Mouse (Mus musculus) CH12.LX (cell line): ENCODE measurements around the gene Frmd4a. TPM values are rescaled to one million over a fixed set of nuclear protein-coding genes. Genes with fewer than 3 reads are reported as not detected.

Experiments
- DNase-seq: peaks from one replicate; pipeline ENCODE4 v3.0.0-alpha.2; 2013; ENCODE audit errors: extremely low read depth
- H3K27ac ChIP-seq: 2 replicates; pipeline ENCODE4 v1.5.1; 2012; ENCODE audit warnings: low read depth, mild to moderate bottlenecking, control low read depth, moderate library complexity; ENCODE audit not compliant: insufficient read depth
- H3K27me3 ChIP-seq: replicated peaks from 2 replicates; pipeline ENCODE3; 2012; ENCODE audit warnings: inconsistent platforms
- H3K36me3 ChIP-seq, 2 experiments: replicated peaks in 1 of 2; 2 replicates each; pipeline versions ENCODE3 to v1.6.1; 2012; ENCODE audit warnings: inconsistent platforms in 1 of 2, low read length in 1 of 2, mild to moderate bottlenecking in 1 of 2, mixed read lengths in 1 of 2, moderate library complexity in 1 of 2; ENCODE audit not compliant: control insufficient read depth in 1 of 2, insufficient read depth in 1 of 2
- H3K4me1 ChIP-seq, 2 experiments: 2 replicates each; pipeline ENCODE4 v1.6.1; 2012; ENCODE audit warnings: inconsistent platforms in 1 of 2, moderate library complexity in 1 of 2; ENCODE audit not compliant: insufficient read depth in 2 of 2, control insufficient read depth in 1 of 2
- H3K4me2 ChIP-seq: 2 replicates; pipeline ENCODE4 v1.6.1; 2012; ENCODE audit warnings: low read depth, mild to moderate bottlenecking, control low read depth; ENCODE audit not compliant: poor library complexity, insufficient read depth, severe bottlenecking
- H3K4me3 ChIP-seq, 3 experiments: fragments of 150-350 bp in 1 of 3; sonication (generic) in 1 of 3; replicated peaks in 1 of 3; 2 replicates each; pipeline versions ENCODE3 to v1.5.1; 2011 to 2012; ENCODE audit warnings: low read depth in 2 of 3, low read length in 2 of 3, mild to moderate bottlenecking in 2 of 3, moderate library complexity in 2 of 3, control low read depth in 1 of 3, improper control_type of control experiment in 1 of 3, inconsistent platforms in 1 of 3, mixed read lengths in 1 of 3; ENCODE audit not compliant: poor library complexity in 1 of 3
- H3K79me2 ChIP-seq: replicated peaks from 2 replicates; pipeline ENCODE4 v1.6.1; 2012; ENCODE audit warnings: mild to moderate bottlenecking, moderate library complexity; ENCODE audit not compliant: control insufficient read depth, poor library complexity, insufficient read depth, severe bottlenecking; ENCODE audit errors: extremely low read depth
- H3K9ac ChIP-seq: 2 replicates; pipeline ENCODE4 v1.6.1; 2012; ENCODE audit warnings: low read depth, mild to moderate bottlenecking, control low read depth, moderate library complexity; ENCODE audit not compliant: insufficient read depth
- H3K9me3 ChIP-seq: replicated peaks from 2 replicates; pipeline ENCODE3; 2012; ENCODE audit warnings: low read length, inconsistent platforms, mixed read lengths
- BHLHE40 ChIP-seq: IDR thresholded peaks from 2 replicates; pipeline ENCODE4 v1.6.1; 2011; ENCODE audit warnings: mild to moderate bottlenecking, low read depth, low read length, improper control_type of control experiment
- CHD1 ChIP-seq: IDR thresholded peaks from 2 replicates; pipeline ENCODE4 v1.6.1; 2012; ENCODE audit warnings: low read depth, low read length, improper control_type of control experiment, inconsistent platforms
- ELF1 ChIP-seq: IDR thresholded peaks from 2 replicates; pipeline ENCODE4 v1.6.1; 2014; ENCODE audit warnings: low read depth, mild to moderate bottlenecking, inconsistent platforms, low read length, improper control_type of control experiment
- ETS1 ChIP-seq: conservative IDR thresholded peaks from 2 replicates; pipeline ENCODE4 v1.6.1; 2012; ENCODE audit warnings: low read depth, mild to moderate bottlenecking, inconsistent platforms, low read length, improper control_type of control experiment, moderate library complexity
- GABPA ChIP-seq: IDR thresholded peaks from 2 replicates; pipeline ENCODE4 v1.6.1; 2012; ENCODE audit warnings: low read depth, low read length, improper control_type of control experiment, inconsistent platforms; ENCODE audit not compliant: insufficient replicate concordance
- IRF4 ChIP-seq: IDR thresholded peaks from 2 replicates; pipeline ENCODE4 v1.6.1; 2014; ENCODE audit warnings: low read depth, mild to moderate bottlenecking, inconsistent platforms, low read length, improper control_type of control experiment
- JUN ChIP-seq: IDR thresholded peaks from 2 replicates; pipeline ENCODE4 v1.6.1; 2011; ENCODE audit warnings: low read depth, mild to moderate bottlenecking, low read length, improper control_type of control experiment, moderate library complexity; ENCODE audit not compliant: insufficient read depth
- JUND ChIP-seq: conservative IDR thresholded peaks from 2 replicates; pipeline ENCODE4 v1.6.1; 2011; ENCODE audit warnings: low read depth, low read length, improper control_type of control experiment
- MAFK ChIP-seq: IDR thresholded peaks from 2 replicates; pipeline ENCODE4 v1.6.1; 2011; ENCODE audit warnings: low read length, improper control_type of control experiment; ENCODE audit not compliant: insufficient replicate concordance
- MAZ ChIP-seq: IDR thresholded peaks from 2 replicates; pipeline ENCODE4 v1.6.1; 2012; ENCODE audit warnings: low read depth, mild to moderate bottlenecking, inconsistent platforms, low read length, improper control_type of control experiment, moderate library complexity
- MXI1 ChIP-seq: IDR thresholded peaks from 2 replicates; pipeline ENCODE4 v1.6.1; 2011; ENCODE audit warnings: mild to moderate bottlenecking, low read depth, low read length, improper control_type of control experiment
- MYC ChIP-seq: IDR thresholded peaks from 2 replicates; pipeline ENCODE4 v1.6.1; 2011; ENCODE audit warnings: low read depth, mild to moderate bottlenecking, improper control_type of control experiment, low read length
- NELFE ChIP-seq: IDR thresholded peaks from 2 replicates; pipeline ENCODE4 v1.6.1; 2011; ENCODE audit warnings: low read depth, low read length, improper control_type of control experiment
- NRF1 ChIP-seq: IDR thresholded peaks from 2 replicates; pipeline ENCODE4 v1.6.1; 2014; ENCODE audit warnings: low read depth, mild to moderate bottlenecking, inconsistent platforms, low read length, improper control_type of control experiment, moderate library complexity
- PAX5 ChIP-seq: IDR thresholded peaks from 2 replicates; pipeline ENCODE4 v1.6.1; 2012; ENCODE audit warnings: low read length, inconsistent platforms, mixed read lengths
- POLR2AphosphoS2 ChIP-seq: IDR thresholded peaks from 2 replicates; pipeline ENCODE4 v1.6.1; 2011; ENCODE audit warnings: low read depth, low read length, improper control_type of control experiment
- RAD21 ChIP-seq: IDR thresholded peaks from 2 replicates; pipeline ENCODE4 v1.6.1; 2011; ENCODE audit warnings: low read depth, mild to moderate bottlenecking, low read length, improper control_type of control experiment, moderate library complexity
- RCOR1 ChIP-seq: conservative IDR thresholded peaks from 2 replicates; pipeline ENCODE4 v1.6.1; 2012; ENCODE audit warnings: low read depth, mild to moderate bottlenecking, inconsistent platforms, low read length, improper control_type of control experiment
- SMC3 ChIP-seq: IDR thresholded peaks from 2 replicates; pipeline ENCODE4 v1.6.1; 2011; ENCODE audit warnings: low read depth, low read length, improper control_type of control experiment
- TBP ChIP-seq: conservative IDR thresholded peaks from 2 replicates; pipeline ENCODE4 v1.6.1; 2011; ENCODE audit warnings: low read depth, low read length, improper control_type of control experiment
- TCF12 ChIP-seq: IDR thresholded peaks from 2 replicates; pipeline ENCODE4 v1.6.1; 2014; ENCODE audit warnings: low read depth, mild to moderate bottlenecking, inconsistent platforms, low read length, improper control_type of control experiment
- UBTF ChIP-seq: IDR thresholded peaks from 2 replicates; pipeline ENCODE4 v1.6.1; 2012; ENCODE audit warnings: low read depth, mild to moderate bottlenecking, inconsistent platforms, low read length, improper control_type of control experiment, moderate library complexity
- ZC3H11A ChIP-seq: IDR thresholded peaks from 2 replicates; pipeline ENCODE4 v1.6.1; 2012; ENCODE audit warnings: low read depth, mild to moderate bottlenecking, inconsistent platforms, low read length, improper control_type of control experiment
- ZKSCAN1 ChIP-seq: IDR thresholded peaks from 2 replicates; pipeline ENCODE4 v1.6.1; 2012; ENCODE audit warnings: low read depth, inconsistent platforms, low read length, improper control_type of control experiment, borderline replicate concordance
- ZNF384 ChIP-seq: IDR thresholded peaks from 2 replicates; pipeline ENCODE4 v1.6.1; 2012; ENCODE audit warnings: low read depth, low read length, improper control_type of control experiment, inconsistent platforms
- dilution Hi-C: fragments of 300-500 bp; cut with MboI; formaldehyde crosslinking; loops from 2 replicates; pipeline ENCODE4 v1.14.3; 2020; ENCODE audit warnings: low sequenced_read_pairs; ENCODE audit not compliant: extremely low pct_unique_long_range_greater_than_20kb, extremely low pct_ligation_motif_present
- in situ Hi-C: fragments of 300-500 bp; cut with MboI; formaldehyde crosslinking; loops from 3 replicates; pipeline ENCODE4 v1.14.3; 2019; ENCODE audit warnings: low sequenced_read_pairs, low pct_ligation_motif_present, low pct_unique_long_range_greater_than_20kb, mixed read lengths
- polyA plus RNA-seq: library from polyadenylated mRNA; unstranded; fragments of >175 nt; gene quantifications from 2 replicates; pipeline ENCODE4 v1.2.1, GENCODE M21; 2012; ENCODE audit warnings: low read depth; ENCODE audit not compliant: insufficient read length
- total RNA-seq, 2 experiments: library from RNA; depleted of rRNA; stranded (reverse); fragments of 300-350 nt in 1 of 2; fragments of >200 nt in 1 of 2; gene quantifications; 2 replicates each; pipeline ENCODE4 v1.2.3; 2012 to 2014

Frmd4a gene
- total and polyA plus RNA-seq, 3 experiments, result 0.13 to 2.0 (median 0.32) TPM

DNA sequence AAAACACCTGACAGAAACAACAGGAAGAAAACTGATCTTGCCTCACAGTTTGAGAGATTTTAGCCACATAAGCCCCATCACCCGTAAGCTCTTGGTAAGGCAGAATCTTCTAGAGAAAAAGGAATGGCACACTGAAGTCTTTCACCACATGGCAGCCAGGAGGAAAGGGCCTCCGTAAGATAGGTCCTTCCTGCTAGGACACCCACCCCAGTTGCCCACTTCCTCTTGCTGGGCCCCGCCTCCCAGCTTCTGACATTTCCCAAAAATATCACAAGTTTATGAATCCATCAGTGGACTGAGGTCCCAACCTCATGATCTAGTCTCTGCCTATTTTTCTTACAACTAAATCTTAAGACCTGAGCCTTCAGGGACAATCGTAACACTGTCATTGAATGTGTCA, 373.6 kb downstream of the Frmd4a start:
- Histone ChIP-seq H3K27me3 (no peaks in the 10 kb centered on the region), H3K27ac (no peak overlapping the region), H3K4me3 (no peak overlapping the region), H3K4me2 (no peak overlapping the region), H3K4me1 (peaks cover 2 to 7% of the 10 kb centered on the region in 2 experiments; a peak in 2 of 4 replicates), H3K79me2 (no peaks in the 10 kb centered on the region), H3K9me3 (peaks cover 2% of the 10 kb centered on the region), H3K36me3 (no peaks in the 10 kb centered on the region), H3K9ac (no peak overlapping the region)
- no peak for TF ChIP-seq IRF4
- TF ChIP-seq BHLHE40, result no peak
- no peak for TF ChIP-seq MYC
- TF ChIP-seq MAZ, result no peak
- no peak for TF ChIP-seq NRF1
- TF ChIP-seq POLR2AphosphoS2, result no peak
- no peak for TF ChIP-seq NELFE
- TF ChIP-seq ETS1, result no peak
- TF ChIP-seq ZKSCAN1, result no peak
- TF ChIP-seq ZNF384, result no peak
- no peak for TF ChIP-seq JUN
- no peak for TF ChIP-seq PAX5
- TF ChIP-seq RCOR1, result no peak
- TF ChIP-seq TCF12, result no peak
- no peak for TF ChIP-seq SMC3
- no peak for TF ChIP-seq MXI1
- no peak for TF ChIP-seq GABPA
- TF ChIP-seq ZC3H11A, result no peak
- no peak for DNase-seq
- dilution Hi-C loops, result no loop called here
- in situ Hi-C loops, result no loop called here

DNA sequence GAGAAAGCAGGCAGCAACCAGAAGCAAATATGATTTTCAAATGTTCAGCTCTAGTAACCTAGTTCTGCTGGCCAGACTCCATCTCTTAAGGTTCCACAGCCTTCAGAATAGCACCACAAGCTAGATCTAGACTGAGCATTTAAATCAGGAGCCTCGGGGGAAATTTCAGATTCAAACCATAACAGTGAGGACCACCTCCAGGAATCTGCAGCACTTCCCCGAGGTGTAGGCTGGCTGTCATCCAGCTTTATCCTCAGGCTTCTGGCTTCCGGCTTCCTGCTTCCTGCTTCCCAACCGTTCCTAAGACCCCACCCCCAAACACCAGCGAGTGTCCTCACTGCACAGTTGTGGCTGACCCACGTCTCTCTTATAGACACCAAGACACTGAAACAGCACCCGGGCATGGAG, 374.2 kb downstream of the Frmd4a start:
- TF ChIP-seq MAZ (no peak), MAFK (no peak), TBP (no peak), RAD21 (no peak), CHD1 (no peak), UBTF (no peak), JUND (no peak), ELF1 (no peak), JUN (no peak)
- H3K4me3 ChIP-seq, result no peak overlapping the region
- peaks cover 2% of the 10 kb centered on the region for H3K9me3 ChIP-seq
- dilution Hi-C loops (no loop called here), in situ Hi-C loops (no loop called here)
- H3K4me1 ChIP-seq, result peaks cover 2 to 7% of the 10 kb centered on the region in 2 experiments; a peak in 2 of 4 replicates
- no peaks in the 10 kb centered on the region for H3K27me3 ChIP-seq
- no peaks in the 10 kb centered on the region for H3K79me2 ChIP-seq
- no peak overlapping the region for H3K27ac ChIP-seq
- no peaks in the 10 kb centered on the region for H3K36me3 ChIP-seq
- no peak for DNase-seq
- no peak overlapping the region for H3K4me2 ChIP-seq
- H3K9ac ChIP-seq, result no peak overlapping the region
